Mouse (Mus musculus): ENCODE results near the gene Asb10.

DNA sequence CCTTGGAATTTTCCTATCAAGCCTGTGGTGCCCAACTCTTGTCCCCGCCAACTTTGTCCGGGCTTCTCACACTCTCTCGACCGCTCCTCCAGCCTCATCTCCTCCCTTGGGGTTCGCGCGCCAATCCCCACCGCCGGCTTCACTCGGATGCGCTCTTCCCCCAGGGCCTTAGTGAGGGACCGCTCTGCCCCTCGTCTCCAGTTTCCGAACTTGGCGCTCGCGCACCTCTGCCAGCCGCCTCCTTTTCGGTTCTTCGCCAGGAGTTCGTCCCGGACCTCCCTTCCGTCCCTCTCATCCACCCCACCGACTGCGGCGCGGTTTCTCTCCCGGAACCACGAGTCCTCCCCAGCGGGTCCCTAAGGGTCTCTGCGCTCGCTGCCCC, 36.0 kb upstream of the Asb10 start:
- TF ChIP-seq MAX (IDR thresholded peaks at IDR 0.05) (no peak), CTCF (IDR thresholded peaks at IDR 0.05; ENCODE audit: control insufficient read depth, insufficient read depth, insufficient read length) (no peak), MYOG (IDR thresholded peaks at IDR 0.05; ENCODE audit: control insufficient read depth, extremely low read depth, insufficient read length) (no peak), MYOD1 (IDR thresholded peaks at IDR 0.05; ENCODE audit: control insufficient read depth, insufficient read length, low read depth) (no peak), USF1 (IDR thresholded peaks at IDR 0.05; ENCODE audit: low read depth) (no peak), CEBPB (IDR thresholded peaks at IDR 0.05; ENCODE audit: low read depth) (no peak)
